Mouse (Mus musculus) embryo, embryonic 10.5 days (tissue): ENCODE results near the gene Pik3r2.

Experiments used
- DNase-seq: peaks from one replicate; pipeline ENCODE4 v3.0.0-alpha.2; 2015; ENCODE audit warnings: low spot score

The Pik3r2 gene

GRCm38 (mm10) chr8:70772890-70773289, 3.6 kb downstream of the Pik3r2 start:
- no peak for DNase-seq

- DNase-seq = no peak
These were observed 4.4 kb downstream of the Pik3r2 start for GRCm38 (mm10) chr8:70772075-70772474.

- no peak for DNase-seq
These were observed 5.3 kb downstream of the Pik3r2 start for GRCm38 (mm10) chr8:70771217-70771616.

DNA sequence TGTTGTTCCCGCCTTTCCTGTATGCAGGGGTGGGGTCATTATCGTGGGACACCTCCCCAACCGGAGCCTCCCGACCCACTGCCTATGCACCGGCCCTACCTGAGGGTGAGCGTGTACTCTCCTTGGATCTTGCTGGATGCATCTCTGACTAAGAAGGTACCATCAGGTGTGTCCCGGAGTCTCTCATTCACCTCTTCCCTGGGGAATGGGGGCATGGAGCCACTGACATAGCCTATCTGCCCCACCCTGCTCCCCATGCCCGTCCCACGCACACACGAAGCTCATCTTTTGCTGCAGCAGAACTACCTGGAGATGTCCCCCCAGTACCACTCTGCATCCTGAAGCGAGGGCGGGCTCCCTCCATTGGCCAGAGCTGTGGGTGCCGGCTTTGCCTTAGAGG, 5.8 kb downstream of the Pik3r2 start:
- DNase-seq = no peak

GRCm38 (mm10) chr8:70769858-70770257, 6.7 kb downstream of the Pik3r2 start:
- no peak for DNase-seq

DNA sequence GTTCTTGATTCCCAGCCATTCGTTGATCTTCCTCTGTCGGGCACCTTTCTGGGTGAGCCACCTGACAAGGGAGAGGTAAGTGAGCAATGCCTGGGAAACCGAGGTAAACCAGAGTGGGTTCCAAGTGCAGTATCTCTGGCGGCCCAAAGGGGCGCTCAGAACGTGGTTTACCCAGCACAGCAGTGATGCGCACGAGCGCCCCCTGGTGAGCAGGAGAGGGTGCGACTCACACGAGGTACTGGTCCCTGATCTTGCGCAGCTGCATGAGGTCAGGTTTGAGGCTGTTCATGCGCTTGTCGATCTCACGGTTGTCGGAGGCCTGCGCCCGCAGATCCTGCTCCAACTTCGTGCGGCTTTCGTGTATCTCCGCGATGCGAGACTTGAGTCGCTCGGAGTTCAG, 7.2 kb downstream of the Pik3r2 start:
- peak; percentile 97 for DNase-seq

DNA sequence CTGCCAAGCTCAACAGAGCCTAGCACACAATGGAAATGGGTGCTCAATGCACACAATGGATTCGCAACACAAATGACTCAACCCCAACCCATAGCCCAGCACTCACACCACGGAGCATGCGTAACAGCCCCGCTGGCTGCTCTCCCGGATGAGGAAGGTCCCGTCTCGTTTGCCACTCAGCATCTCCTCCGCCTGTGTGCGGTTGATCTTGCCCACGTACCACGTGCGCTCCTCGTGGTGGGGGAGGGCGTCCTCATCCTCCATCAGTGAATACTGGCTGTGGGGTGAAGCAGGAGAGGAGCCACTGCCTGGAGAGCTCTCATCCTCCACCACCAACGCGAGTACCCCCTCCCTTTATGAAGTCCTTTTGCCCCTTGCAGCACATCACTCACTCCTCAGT, 7.6 kb downstream of the Pik3r2 start:
- no peak for DNase-seq

DNA sequence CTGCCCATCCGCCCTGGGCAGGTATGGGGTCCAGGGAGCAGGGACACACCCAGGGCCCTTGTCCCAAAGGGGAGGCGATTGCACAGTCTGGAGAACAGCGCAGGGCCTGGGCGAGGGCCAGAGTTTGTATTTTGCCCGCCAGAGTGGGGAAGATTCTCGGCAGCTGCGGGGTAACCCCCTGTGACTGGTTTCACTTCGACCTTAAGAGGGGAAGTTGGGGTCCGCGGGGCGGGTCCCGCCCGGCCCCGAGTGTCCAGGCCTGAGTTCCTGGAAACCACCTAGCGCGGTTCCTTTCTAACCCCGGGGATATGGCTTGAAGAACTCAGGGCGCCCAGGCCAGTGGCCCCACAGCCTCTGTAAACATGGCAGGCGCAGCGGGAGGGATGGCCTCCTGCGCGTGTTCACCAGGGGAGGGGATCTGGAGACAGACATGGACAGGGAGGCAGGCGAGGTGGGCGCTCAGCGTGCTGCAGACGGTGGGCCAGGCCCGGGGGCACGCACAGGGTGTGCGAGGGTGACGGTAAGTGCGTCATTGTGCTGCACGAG, 8.2 kb downstream of the Pik3r2 start:
- DNase-seq = no peak

DNA sequence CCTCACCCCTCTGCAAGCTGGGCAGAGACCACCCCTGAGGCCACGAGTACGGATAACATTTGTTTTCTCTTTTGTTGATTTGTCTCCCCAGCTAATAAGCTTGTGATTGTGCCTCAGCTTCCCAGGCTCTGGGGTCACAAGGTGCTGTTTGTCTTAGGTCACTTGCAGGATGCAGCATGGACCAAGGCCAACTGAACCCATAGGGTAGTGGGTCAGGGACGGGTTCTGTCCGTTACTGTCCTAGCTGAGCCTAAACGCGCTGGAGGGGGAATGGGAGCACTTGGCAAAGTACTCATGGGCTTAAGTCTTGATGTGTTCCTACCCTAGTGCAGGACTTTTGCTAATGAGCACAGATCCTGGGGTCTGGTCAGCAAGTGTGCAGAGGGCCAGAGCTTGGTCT, 9.0 kb downstream of the Pik3r2 start:
- no peak for DNase-seq

DNA sequence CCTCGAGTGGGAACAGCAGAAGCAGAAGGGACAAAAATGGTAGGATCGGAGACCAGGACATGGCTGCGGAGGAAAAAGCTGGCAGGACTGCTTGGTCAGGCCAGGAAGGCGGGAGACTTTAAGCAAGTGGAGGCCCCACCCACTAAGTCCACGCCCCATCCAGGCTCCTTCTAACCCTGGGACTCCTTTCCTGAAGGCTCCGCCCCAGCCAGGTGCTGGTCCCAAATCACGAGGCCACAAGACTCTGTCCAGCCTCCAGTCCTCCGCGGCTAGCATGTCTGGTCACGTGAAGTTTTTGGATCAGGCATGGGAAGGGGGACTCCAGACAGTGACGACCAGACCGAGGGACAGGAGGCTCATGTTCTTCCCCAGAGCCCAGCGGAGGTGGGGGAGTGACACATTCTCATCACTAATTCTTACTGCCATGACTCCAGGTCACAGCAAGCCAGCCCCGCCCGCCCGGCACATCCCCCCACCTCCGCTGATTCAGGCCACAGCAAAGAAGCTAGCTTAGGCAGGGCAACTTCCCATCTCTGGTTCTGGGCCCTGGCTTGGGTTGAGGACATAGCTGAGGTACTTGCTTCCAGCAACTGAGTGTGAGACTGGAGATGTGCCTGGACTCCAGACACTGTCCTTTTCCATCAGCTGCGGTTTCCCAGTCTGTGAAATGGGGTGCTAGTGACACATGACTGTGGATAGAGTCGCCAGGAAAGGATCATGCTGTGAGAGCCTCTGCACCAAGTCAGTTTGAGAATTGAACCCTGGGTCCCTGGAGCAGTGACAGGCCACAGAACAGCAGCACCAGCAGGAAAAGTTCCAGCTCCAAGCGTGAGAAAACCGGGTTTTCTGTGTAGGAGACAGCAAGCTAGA, 9.7 kb downstream of the Pik3r2 start:
- DNase-seq = peak; percentile 81

- peak; percentile 56 for DNase-seq
These were observed 10.5 kb downstream of the Pik3r2 start for GRCm38 (mm10) chr8:70765838-70766570.

DNA sequence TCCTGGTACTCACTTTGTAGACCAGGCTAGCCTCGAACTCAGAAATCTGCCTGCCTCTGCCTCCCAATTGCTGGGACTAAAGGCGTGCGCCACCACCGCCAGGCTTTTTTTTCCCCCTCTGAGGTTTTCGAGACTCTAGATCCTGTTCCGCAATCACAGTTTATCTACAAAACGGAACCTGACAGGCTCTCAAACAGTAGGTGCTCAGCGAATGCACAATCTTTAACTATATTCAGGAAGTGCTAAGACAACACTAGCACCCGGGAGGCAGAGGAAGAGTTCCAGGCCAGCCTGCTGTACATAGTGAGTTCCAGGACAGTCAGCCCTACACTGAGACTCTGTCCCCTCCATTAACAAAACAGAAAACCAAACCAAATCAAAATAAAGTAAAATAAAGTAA, 11.2 kb downstream of the Pik3r2 start:
- no peak for DNase-seq

DNA sequence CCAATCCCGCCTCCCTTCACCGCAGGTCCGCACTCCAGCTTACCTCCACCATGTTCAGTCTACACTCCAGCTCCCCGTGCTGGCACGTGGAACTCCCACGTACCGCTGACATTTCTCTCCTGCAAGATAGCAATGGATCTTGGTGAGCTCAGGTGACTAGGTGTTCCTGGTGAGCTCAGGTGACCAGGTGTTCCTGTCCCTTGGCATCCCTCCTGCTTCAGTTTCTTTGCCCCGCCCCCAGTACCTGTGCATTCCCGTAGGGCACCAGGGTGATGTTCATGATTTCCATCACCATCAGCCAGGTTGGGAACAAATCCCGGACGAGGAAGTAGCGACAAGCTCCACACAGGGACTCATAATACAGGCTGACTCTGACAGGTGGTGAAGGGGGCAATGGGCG, 11.8 kb downstream of the Pik3r2 start:
- DNase-seq = no peak

GRCm38 (mm10) chr8:70764026-70764425, 12.5 kb downstream of the Pik3r2 start:
- no peak for DNase-seq

- DNase-seq = peak; percentile 74
These were observed 13.2 kb downstream of the Pik3r2 start for GRCm38 (mm10) chr8:70763354-70763753.

DNA sequence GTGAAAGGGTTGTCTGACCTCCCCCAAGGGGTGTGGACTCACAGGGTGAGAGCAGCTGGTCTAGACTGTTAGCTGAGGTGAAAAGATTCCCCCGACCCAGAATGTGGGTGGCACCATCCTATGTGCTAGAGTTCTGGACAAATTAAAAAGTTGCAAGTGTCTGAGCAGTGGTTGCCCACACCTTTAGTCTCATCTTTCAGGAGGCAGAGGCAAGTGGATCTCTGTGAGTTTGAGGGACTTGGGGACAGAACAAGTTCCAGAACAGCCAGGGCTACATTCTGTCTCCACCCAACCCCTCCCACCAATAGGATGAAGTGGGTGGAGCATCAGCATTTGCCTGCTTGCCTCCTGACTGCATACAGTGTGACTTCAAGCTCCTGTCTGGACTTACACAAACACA, 14.4 kb downstream of the Pik3r2 start:
- DNase-seq = no peak

GRCm38 (mm10) chr8:70760775-70761406, 15.6 kb downstream of the Pik3r2 start, which contains the start of gene Mpv17l2:
Mpv17l2 (minus strand) TSS chr8:70760946.
- DNase-seq = peak; percentile 99

- DNase-seq = no peak
These were observed 16.2 kb downstream of the Pik3r2 start for GRCm38 (mm10) chr8:70760350-70760749.

DNA sequence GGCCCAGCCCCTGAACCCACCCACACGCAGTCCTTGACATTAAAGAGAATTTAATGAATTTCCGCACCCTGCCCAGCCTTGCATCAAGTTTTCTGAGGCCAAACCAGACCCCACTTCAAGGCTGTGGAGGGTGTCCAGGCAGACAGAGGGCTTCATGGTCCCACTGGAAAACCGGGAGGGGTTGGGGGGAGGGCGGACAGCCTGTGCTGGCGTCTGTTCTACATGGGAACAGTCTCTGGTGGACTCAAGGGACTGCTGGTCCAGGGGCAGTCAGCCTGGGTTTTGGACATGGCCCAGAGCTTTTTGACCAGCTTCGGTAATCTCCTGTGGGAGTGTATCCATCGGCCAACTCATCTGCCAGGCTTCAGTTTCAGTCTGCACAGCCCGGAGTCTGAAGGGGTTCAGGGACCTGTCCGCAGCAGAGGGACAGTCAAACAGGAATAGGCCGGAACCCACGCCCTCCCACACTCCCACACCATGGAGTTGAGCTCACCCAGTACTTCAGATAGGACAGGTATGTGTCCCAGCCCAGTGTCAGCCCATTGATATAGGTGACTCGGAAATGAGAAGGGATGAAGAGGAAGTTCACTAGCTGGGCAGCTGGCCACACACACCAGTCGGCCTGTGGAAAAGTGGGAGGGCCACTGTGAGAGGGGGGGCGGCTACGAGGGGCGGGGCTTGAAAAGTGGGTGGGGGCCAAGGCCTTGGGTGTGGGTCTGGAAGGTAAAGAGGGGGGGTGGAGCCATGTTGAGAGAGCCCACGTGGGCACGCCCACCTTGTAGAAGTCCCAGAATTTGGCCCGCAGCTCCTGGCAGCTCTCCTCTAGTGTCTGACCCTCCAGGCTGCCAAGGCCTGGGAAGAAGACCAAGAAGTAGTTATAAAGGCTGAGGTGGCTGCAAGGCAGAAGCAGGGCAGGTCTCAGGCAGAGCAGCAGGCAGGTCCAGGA, 17.6 kb downstream of the Pik3r2 start:
- DNase-seq = no peak

- no peak for DNase-seq
These were observed 18.3 kb downstream of the Pik3r2 start for GRCm38 (mm10) chr8:70758308-70758615.

- DNase-seq = peak; percentile 64
These were observed 18.8 kb downstream of the Pik3r2 start for GRCm38 (mm10) chr8:70757523-70758307.
